Mouse (Mus musculus): ENCODE data around the gene Gm13090.

- TF ChIP-seq CTCF (IDR thresholded peaks at IDR 0.05; ENCODE audit: extremely low read depth, insufficient read depth, insufficient read length, insufficient replicate concordance) = no peak
- TF ChIP-seq POLR2A (IDR thresholded peaks at IDR 0.05; ENCODE audit: low read depth, low read length) = no peak
These were observed 51.1 kb downstream of the Gm13090 start for GRCm38 (mm10) chr4:151140368-151140982.
